Mouse (Mus musculus) bone marrow macrophage, adult 2 months (primary cell): ENCODE results near the gene Klhl7. TPM values are rescaled to one million over a fixed set of nuclear protein-coding genes. Genes with fewer than 3 reads are reported as not detected.

ENCODE experiments used
- H3K27ac ChIP-seq: 2 replicates; pipeline ENCODE4 v1.5.1; 2012; ENCODE audit warnings: low read depth, low read length; ENCODE audit not compliant: insufficient read depth
- H3K4me1 ChIP-seq: 2 replicates; pipeline ENCODE4 v1.6.1; 2012; ENCODE audit warnings: low read length; ENCODE audit not compliant: control insufficient read depth, insufficient read depth
- H3K4me3 ChIP-seq: 2 replicates; pipeline ENCODE4 v1.5.1; 2012; ENCODE audit warnings: mild to moderate bottlenecking, low read length, moderate library complexity; ENCODE audit not compliant: insufficient read depth
- CTCF ChIP-seq: IDR thresholded peaks from 2 replicates; pipeline ENCODE4 v1.5.1; 2012; ENCODE audit warnings: low read depth, mild to moderate bottlenecking, low read length, moderate library complexity
- POLR2A ChIP-seq: IDR thresholded peaks from 2 replicates; pipeline ENCODE4 v1.6.1; 2012; ENCODE audit warnings: mild to moderate bottlenecking, low read depth, low read length, borderline replicate concordance
- polyA plus RNA-seq: library from polyadenylated mRNA; stranded (reverse); fragments of >200 nt; gene quantifications from 2 replicates; pipeline ENCODE4 v1.2.4, GENCODE M21; 2012; ENCODE audit not compliant: missing spikeins, insufficient read depth, insufficient read length

Gene Klhl7
- polyA plus RNA-seq, 1 experiment = 15.5 TPM

- Histone ChIP-seq H3K27ac (no peak overlapping the region), H3K4me1 (no peaks in the 10 kb centered on the region), H3K4me3 (no peak overlapping the region)
- no peak for TF ChIP-seq POLR2A
- TF ChIP-seq CTCF = no peak
Measured at GRCm38 (mm10) chr5:24172092-24172491, 71.7 kb downstream of the Klhl7 start.

GRCm38 (mm10) chr5:24181514-24182295 is 81.3 kb downstream of the Klhl7 start:
- no peak for TF ChIP-seq CTCF
- no peak for TF ChIP-seq POLR2A
- H3K4me1 ChIP-seq = no peaks in the 10 kb centered on the region
- H3K27ac ChIP-seq = no peak overlapping the region
- H3K4me3 ChIP-seq = no peak overlapping the region

GRCm38 (mm10) chr5:24182296-24182734 is 81.9 kb downstream of the Klhl7 start:
- H3K4me3 ChIP-seq = no peak overlapping the region
- TF ChIP-seq CTCF (no peak), POLR2A (no peak)
- no peak overlapping the region for H3K27ac ChIP-seq
- no peaks in the 10 kb centered on the region for H3K4me1 ChIP-seq

- Histone ChIP-seq H3K4me3 (no peak overlapping the region), H3K27ac (no peak overlapping the region), H3K4me1 (no peaks in the 10 kb centered on the region)
- no peak for TF ChIP-seq CTCF
- no peak for TF ChIP-seq POLR2A
Measured at GRCm38 (mm10) chr5:24183096-24183495, 82.7 kb downstream of the Klhl7 start.

GRCm38 (mm10) chr5:24184011-24184410 is 83.6 kb downstream of the Klhl7 start:
- Histone ChIP-seq H3K4me1 (no peaks in the 10 kb centered on the region), H3K27ac (no peak overlapping the region), H3K4me3 (no peak overlapping the region)
- TF ChIP-seq POLR2A = no peak
- TF ChIP-seq CTCF = no peak

- Histone ChIP-seq H3K4me3 (no peak overlapping the region), H3K4me1 (no peaks in the 10 kb centered on the region), H3K27ac (no peak overlapping the region)
- TF ChIP-seq CTCF = no peak
- no peak for TF ChIP-seq POLR2A
Measured at GRCm38 (mm10) chr5:24188476-24188875, 88.1 kb downstream of the Klhl7 start.

GRCm38 (mm10) chr5:24191821-24192220 is 91.4 kb downstream of the Klhl7 start:
- no peak overlapping the region for H3K27ac ChIP-seq
- no peak for TF ChIP-seq CTCF
- TF ChIP-seq POLR2A = no peak

GRCm38 (mm10) chr5:24201006-24201405 is 100.6 kb downstream of the Klhl7 start:
- TF ChIP-seq POLR2A = no peak
- no peak for TF ChIP-seq CTCF
- H3K4me1 ChIP-seq = no peaks in the 10 kb centered on the region
- no peak overlapping the region for H3K4me3 ChIP-seq
- H3K27ac ChIP-seq = no peak overlapping the region

More at GRCm38 (mm10) chr5:24191821-24192220, 91.4 kb downstream of the Klhl7 start:
- no peak overlapping the region for H3K4me3 ChIP-seq
- H3K4me1 ChIP-seq = no peaks in the 10 kb centered on the region

GRCm38 (mm10) chr5:24202492-24202891 is 102.1 kb downstream of the Klhl7 start:
- H3K27ac ChIP-seq = no peak overlapping the region
- TF ChIP-seq POLR2A (no peak), CTCF (no peak)
- H3K4me1 ChIP-seq = no peaks in the 10 kb centered on the region
- H3K4me3 ChIP-seq = no peak overlapping the region

GRCm38 (mm10) chr5:24203266-24203665 is 102.9 kb downstream of the Klhl7 start:
- Histone ChIP-seq H3K4me3 (no peak overlapping the region), H3K4me1 (no peaks in the 10 kb centered on the region), H3K27ac (no peak overlapping the region)
- no peak for TF ChIP-seq POLR2A

- no peak for TF ChIP-seq CTCF
- TF ChIP-seq POLR2A = no peak
- no peak overlapping the region for H3K27ac ChIP-seq
- H3K4me3 ChIP-seq = no peak overlapping the region
- no peaks in the 10 kb centered on the region for H3K4me1 ChIP-seq
Measured at GRCm38 (mm10) chr5:24207965-24208364, 107.6 kb downstream of the Klhl7 start.
